Mouse (Mus musculus): ENCODE measurements around the gene Mark1.

- TF ChIP-seq POLR2A (IDR thresholded peaks at IDR 0.05; ENCODE audit: borderline replicate concordance, extremely low read depth, insufficient read depth, insufficient read length, poor library complexity, severe bottlenecking) (no peak), CTCF (IDR thresholded peaks at IDR 0.05; ENCODE audit: borderline replicate concordance, extremely low read depth, insufficient read depth, insufficient read length) (no peak)
Observed at GRCm38 (mm10) chr1:184931097-184931496, 68.3 kb downstream of the Mark1 start.
